Mouse (Mus musculus) liver, adult (tissue): ENCODE data around the gene Mob3c.

Source experiments
- GATA4 ChIP-seq: IDR thresholded peaks from 2 replicates; pipeline ENCODE4 v1.6.1; 2014; ENCODE audit warnings: mild to moderate bottlenecking, low read length; ENCODE audit not compliant: insufficient replicate concordance

The Mob3c gene

GRCm38 (mm10) chr4:115848990-115849677 lies 21.2 kb downstream of the Mob3c start:
- TF ChIP-seq GATA4: no peak

- TF ChIP-seq GATA4: no peak
Measured at GRCm38 (mm10) chr4:115850111-115850510, 22.2 kb downstream of the Mob3c start.

GRCm38 (mm10) chr4:115850631-115851030 lies 22.7 kb downstream of the Mob3c start:
- no peak for TF ChIP-seq GATA4

- no peak for TF ChIP-seq GATA4
Measured at GRCm38 (mm10) chr4:115851569-115851968, 23.7 kb downstream of the Mob3c start.

GRCm38 (mm10) chr4:115855100-115855499 lies 27.2 kb downstream of the Mob3c start:
- no peak for TF ChIP-seq GATA4

GRCm38 (mm10) chr4:115855609-115856008 lies 27.7 kb downstream of the Mob3c start:
- no peak for TF ChIP-seq GATA4

GRCm38 (mm10) chr4:115856282-115856681 lies 28.4 kb downstream of the Mob3c start:
- no peak for TF ChIP-seq GATA4

- no peak for TF ChIP-seq GATA4
Measured at GRCm38 (mm10) chr4:115857293-115857883, 29.5 kb downstream of the Mob3c start.

GRCm38 (mm10) chr4:115863352-115863751 lies 35.5 kb downstream of the Mob3c start:
- no peak for TF ChIP-seq GATA4

GRCm38 (mm10) chr4:115863880-115864279 lies 36.0 kb downstream of the Mob3c start:
- no peak for TF ChIP-seq GATA4

- no peak for TF ChIP-seq GATA4
Measured at GRCm38 (mm10) chr4:115869512-115870210, 41.8 kb downstream of the Mob3c start.

GRCm38 (mm10) chr4:115873231-115873630 lies 45.3 kb downstream of the Mob3c start:
- no peak for TF ChIP-seq GATA4

- no peak for TF ChIP-seq GATA4
Measured at GRCm38 (mm10) chr4:115878216-115878678, 50.4 kb downstream of the Mob3c start.

GRCm38 (mm10) chr4:115878828-115879227 lies 50.9 kb downstream of the Mob3c start:
- no peak for TF ChIP-seq GATA4

GRCm38 (mm10) chr4:115881183-115881582 lies 53.3 kb downstream of the Mob3c start:
- no peak for TF ChIP-seq GATA4

GRCm38 (mm10) chr4:115882195-115882594 lies 54.3 kb downstream of the Mob3c start:
- no peak for TF ChIP-seq GATA4
